Mouse (Mus musculus): ENCODE measurements around the gene Cebpe. TPM values are rescaled to one million over a fixed set of nuclear protein-coding genes. Genes with fewer than 3 reads are reported as not detected.

The Cebpe gene
- not detected in 2 replicates for polyA plus RNA-seq (2011; ENCODE audit: insufficient read depth, insufficient read length, low read depth, missing spikeins)

GRCm38 (mm10) chr14:54712074-54712473, at the start of gene Cebpe:
Gene Cebpe (minus strand): TSS chr14:54712174.
- no peaks in the 10 kb centered on the region for H3K27me3 ChIP-seq (ENCODE audit: control insufficient read depth, insufficient read depth, low read length, poor library complexity, severe bottlenecking)
- no peak within 1 kb of the TSS for H3K27ac ChIP-seq (ENCODE audit: insufficient read depth, low read length)
- H3K4me3 ChIP-seq (ENCODE audit: low read depth, low read length): peak within 1 kb of the TSS; percentile 11
- H3K9me3 ChIP-seq (replicated peaks; ENCODE audit: control insufficient read depth, insufficient read depth, low read length, poor library complexity, severe bottlenecking): no peaks in the 10 kb centered on the region
- H3K9ac ChIP-seq (ENCODE audit: low read depth, poor library complexity, severe bottlenecking): peak within 1 kb of the TSS; percentile 8; the same call in 1 of the 2 replicates
- TF ChIP-seq CTCF (IDR thresholded peaks at IDR 0.05; ENCODE audit: low read depth, low read length) (no peak), EP300 (IDR thresholded peaks at IDR 0.05; ENCODE audit: insufficient read depth, low read depth, low read length) (no peak), POLR2A (IDR thresholded peaks at IDR 0.05; ENCODE audit: insufficient read depth, low read length) (no peak)
- no peaks in the 10 kb centered on the region for H3K4me1 ChIP-seq (ENCODE audit: control insufficient read depth, insufficient read depth, low read length)
- no peaks in the 10 kb centered on the region for H3K36me3 ChIP-seq (ENCODE audit: control insufficient read depth, insufficient read depth, low read length, poor library complexity, severe bottlenecking)

DNA sequence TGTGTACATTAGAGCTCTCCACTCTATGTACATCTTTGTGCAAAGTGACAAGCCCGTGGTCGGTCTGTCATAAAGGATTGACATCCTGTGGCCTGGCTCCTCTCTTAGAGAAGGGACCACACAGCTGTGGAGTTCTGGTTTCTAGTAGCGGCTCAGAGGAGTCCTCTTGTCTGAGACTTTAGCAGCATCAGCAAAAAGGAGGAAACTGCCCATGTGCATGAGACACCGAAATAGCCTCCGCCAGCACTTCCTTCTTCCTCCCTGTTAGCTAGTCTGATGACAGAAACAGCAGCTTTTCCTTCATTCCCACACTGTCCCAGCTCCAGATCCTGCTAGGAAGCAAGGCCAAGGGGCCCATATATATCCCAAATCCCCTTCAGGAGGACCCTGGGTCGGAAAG, 44.4 kb upstream of the Cebpe start:
- Histone ChIP-seq H3K9me3 (replicated peaks; ENCODE audit: control insufficient read depth, insufficient read depth, low read length, poor library complexity, severe bottlenecking) (no peaks in the 10 kb centered on the region), H3K9ac (ENCODE audit: low read depth, poor library complexity, severe bottlenecking) (no peak overlapping the region), H3K4me1 (ENCODE audit: control insufficient read depth, insufficient read depth, low read length) (peaks cover 2% of the 10 kb centered on the region), H3K36me3 (ENCODE audit: control insufficient read depth, insufficient read depth, low read length, poor library complexity, severe bottlenecking) (no peaks in the 10 kb centered on the region), H3K4me3 (ENCODE audit: low read depth, low read length) (no peak overlapping the region), H3K27ac (ENCODE audit: insufficient read depth, low read length) (no peak overlapping the region), H3K27me3 (ENCODE audit: control insufficient read depth, insufficient read depth, low read length, poor library complexity, severe bottlenecking) (no peaks in the 10 kb centered on the region)
- TF ChIP-seq EP300 (IDR thresholded peaks at IDR 0.05; ENCODE audit: insufficient read depth, low read depth, low read length): no peak
- no peak for TF ChIP-seq CTCF (IDR thresholded peaks at IDR 0.05; ENCODE audit: low read depth, low read length)
- no peak for TF ChIP-seq POLR2A (IDR thresholded peaks at IDR 0.05; ENCODE audit: insufficient read depth, low read length)

GRCm38 (mm10) chr14:54754602-54755018, 42.6 kb upstream of the Cebpe start:
- TF ChIP-seq CTCF (IDR thresholded peaks at IDR 0.05; ENCODE audit: low read depth, low read length) (no peak), EP300 (IDR thresholded peaks at IDR 0.05; ENCODE audit: insufficient read depth, low read depth, low read length) (no peak), POLR2A (IDR thresholded peaks at IDR 0.05; ENCODE audit: insufficient read depth, low read length) (no peak)
- no peak overlapping the region for H3K27ac ChIP-seq (ENCODE audit: insufficient read depth, low read length)
- no peaks in the 10 kb centered on the region for H3K27me3 ChIP-seq (ENCODE audit: control insufficient read depth, insufficient read depth, low read length, poor library complexity, severe bottlenecking)
- peaks cover 2% of the 10 kb centered on the region for H3K4me1 ChIP-seq (ENCODE audit: control insufficient read depth, insufficient read depth, low read length)
- no peaks in the 10 kb centered on the region for H3K9me3 ChIP-seq (replicated peaks; ENCODE audit: control insufficient read depth, insufficient read depth, low read length, poor library complexity, severe bottlenecking)
- H3K4me3 ChIP-seq (ENCODE audit: low read depth, low read length): no peak overlapping the region
- no peak overlapping the region for H3K9ac ChIP-seq (ENCODE audit: low read depth, poor library complexity, severe bottlenecking)
- H3K36me3 ChIP-seq (ENCODE audit: control insufficient read depth, insufficient read depth, low read length, poor library complexity, severe bottlenecking): no peaks in the 10 kb centered on the region

DNA sequence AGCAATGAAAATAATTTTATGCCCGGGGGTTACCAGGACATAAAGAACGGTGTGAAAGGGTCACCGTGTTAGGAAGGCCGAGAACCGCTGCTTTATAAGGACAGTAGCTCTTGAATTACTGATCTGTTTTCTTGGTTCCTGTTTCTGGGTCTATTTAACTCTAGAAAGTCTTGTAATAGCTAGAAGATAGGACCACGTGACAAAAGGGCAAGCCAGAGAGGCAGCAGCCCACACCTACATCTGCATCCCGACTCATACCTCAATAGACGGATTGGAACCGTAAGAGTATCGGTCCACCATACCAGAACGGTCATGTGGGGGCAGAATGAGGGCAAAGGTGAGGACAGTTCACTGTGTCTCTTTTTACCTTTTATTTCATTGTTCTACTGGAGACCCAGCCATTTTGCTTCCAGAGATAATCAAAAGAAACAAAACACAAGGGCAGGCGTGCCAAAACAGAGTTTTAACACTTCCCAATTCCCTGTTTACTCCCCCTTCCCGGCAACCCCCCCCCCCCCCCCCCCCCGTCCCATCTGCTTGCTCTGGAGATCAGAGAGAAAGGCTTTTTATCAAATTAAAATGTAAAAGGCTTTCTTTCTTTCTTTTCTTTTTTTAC, 42.1 kb upstream of the Cebpe start:
- Histone ChIP-seq H3K27ac (ENCODE audit: insufficient read depth, low read length) (no peak overlapping the region), H3K9me3 (replicated peaks; ENCODE audit: control insufficient read depth, insufficient read depth, low read length, poor library complexity, severe bottlenecking) (no peaks in the 10 kb centered on the region)

DNA sequence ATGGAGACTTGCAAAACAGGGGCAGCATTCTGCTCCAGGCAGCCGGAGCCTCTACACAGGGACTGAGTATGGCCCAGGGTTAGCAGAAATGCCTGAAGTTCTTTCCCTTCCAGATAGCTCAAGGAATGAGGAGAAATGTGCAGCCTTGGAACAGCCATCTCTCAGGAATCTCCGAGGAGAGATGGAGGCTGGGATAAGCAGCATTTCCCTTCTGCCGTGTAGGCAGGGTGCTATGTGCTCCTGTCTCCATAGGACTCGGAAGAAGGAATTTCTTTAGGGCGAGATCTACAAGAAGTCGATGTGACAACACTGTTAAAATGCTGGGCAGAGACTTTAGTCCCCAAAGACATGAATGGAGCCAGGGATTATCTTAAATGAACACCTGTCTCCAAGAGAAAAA, 41.0 kb upstream of the Cebpe start:
- H3K9ac ChIP-seq (ENCODE audit: low read depth, poor library complexity, severe bottlenecking): no peak overlapping the region
- H3K27ac ChIP-seq (ENCODE audit: insufficient read depth, low read length): no peak overlapping the region
- H3K27me3 ChIP-seq (ENCODE audit: control insufficient read depth, insufficient read depth, low read length, poor library complexity, severe bottlenecking): no peaks in the 10 kb centered on the region
- no peaks in the 10 kb centered on the region for H3K36me3 ChIP-seq (ENCODE audit: control insufficient read depth, insufficient read depth, low read length, poor library complexity, severe bottlenecking)
- no peaks in the 10 kb centered on the region for H3K9me3 ChIP-seq (replicated peaks; ENCODE audit: control insufficient read depth, insufficient read depth, low read length, poor library complexity, severe bottlenecking)
- peaks cover 2% of the 10 kb centered on the region for H3K4me1 ChIP-seq (ENCODE audit: control insufficient read depth, insufficient read depth, low read length)
- TF ChIP-seq POLR2A (IDR thresholded peaks at IDR 0.05; ENCODE audit: insufficient read depth, low read length) (no peak), EP300 (IDR thresholded peaks at IDR 0.05; ENCODE audit: insufficient read depth, low read depth, low read length) (no peak), CTCF (IDR thresholded peaks at IDR 0.05; ENCODE audit: low read depth, low read length) (no peak)
- H3K4me3 ChIP-seq (ENCODE audit: low read depth, low read length): no peak overlapping the region

More for the DNA sequence above, 42.1 kb upstream of the Cebpe start:
- Histone ChIP-seq H3K36me3 (ENCODE audit: control insufficient read depth, insufficient read depth, low read length, poor library complexity, severe bottlenecking) (no peaks in the 10 kb centered on the region), H3K27me3 (ENCODE audit: control insufficient read depth, insufficient read depth, low read length, poor library complexity, severe bottlenecking) (no peaks in the 10 kb centered on the region), H3K4me1 (ENCODE audit: control insufficient read depth, insufficient read depth, low read length) (peaks cover 2% of the 10 kb centered on the region), H3K4me3 (ENCODE audit: low read depth, low read length) (no peak overlapping the region), H3K9ac (ENCODE audit: low read depth, poor library complexity, severe bottlenecking) (no peak overlapping the region)
- TF ChIP-seq CTCF (IDR thresholded peaks at IDR 0.05; ENCODE audit: low read depth, low read length): no peak
- TF ChIP-seq EP300 (IDR thresholded peaks at IDR 0.05; ENCODE audit: insufficient read depth, low read depth, low read length): no peak
- TF ChIP-seq POLR2A (IDR thresholded peaks at IDR 0.05; ENCODE audit: insufficient read depth, low read length): no peak

DNA sequence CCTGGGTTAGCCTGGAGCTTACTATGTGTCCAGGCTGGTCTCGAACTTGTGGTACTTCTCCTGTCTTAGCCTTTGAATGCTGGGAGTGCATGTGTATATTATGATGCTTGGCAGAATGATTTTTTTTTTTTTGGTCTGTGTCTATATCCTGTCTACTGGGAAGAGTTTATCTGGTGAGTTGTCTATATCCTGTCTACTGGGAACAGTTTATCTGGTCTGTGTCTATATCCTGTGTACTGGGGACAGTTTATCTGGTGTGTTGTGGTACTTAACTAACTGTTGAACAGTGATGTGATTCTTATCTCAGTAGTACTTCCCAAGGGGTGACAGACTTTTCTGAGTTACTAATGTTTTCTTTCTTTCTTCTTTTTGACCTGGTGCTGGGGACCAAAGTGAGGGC, 39.8 kb upstream of the Cebpe start:
- Histone ChIP-seq H3K4me3 (ENCODE audit: low read depth, low read length) (no peak overlapping the region), H3K9ac (ENCODE audit: low read depth, poor library complexity, severe bottlenecking) (no peak overlapping the region), H3K9me3 (replicated peaks; ENCODE audit: control insufficient read depth, insufficient read depth, low read length, poor library complexity, severe bottlenecking) (no peaks in the 10 kb centered on the region), H3K27me3 (ENCODE audit: control insufficient read depth, insufficient read depth, low read length, poor library complexity, severe bottlenecking) (no peaks in the 10 kb centered on the region), H3K36me3 (ENCODE audit: control insufficient read depth, insufficient read depth, low read length, poor library complexity, severe bottlenecking) (no peaks in the 10 kb centered on the region), H3K27ac (ENCODE audit: insufficient read depth, low read length) (no peak overlapping the region), H3K4me1 (ENCODE audit: control insufficient read depth, insufficient read depth, low read length) (peaks cover 2% of the 10 kb centered on the region)
- no peak for TF ChIP-seq POLR2A (IDR thresholded peaks at IDR 0.05; ENCODE audit: insufficient read depth, low read length)
